Mouse (Mus musculus): ENCODE data around the gene Stox2.
A peak's percentile ranks its signal among the peaks of the same experiment; 100 is the strongest.

The Stox2 gene

DNA sequence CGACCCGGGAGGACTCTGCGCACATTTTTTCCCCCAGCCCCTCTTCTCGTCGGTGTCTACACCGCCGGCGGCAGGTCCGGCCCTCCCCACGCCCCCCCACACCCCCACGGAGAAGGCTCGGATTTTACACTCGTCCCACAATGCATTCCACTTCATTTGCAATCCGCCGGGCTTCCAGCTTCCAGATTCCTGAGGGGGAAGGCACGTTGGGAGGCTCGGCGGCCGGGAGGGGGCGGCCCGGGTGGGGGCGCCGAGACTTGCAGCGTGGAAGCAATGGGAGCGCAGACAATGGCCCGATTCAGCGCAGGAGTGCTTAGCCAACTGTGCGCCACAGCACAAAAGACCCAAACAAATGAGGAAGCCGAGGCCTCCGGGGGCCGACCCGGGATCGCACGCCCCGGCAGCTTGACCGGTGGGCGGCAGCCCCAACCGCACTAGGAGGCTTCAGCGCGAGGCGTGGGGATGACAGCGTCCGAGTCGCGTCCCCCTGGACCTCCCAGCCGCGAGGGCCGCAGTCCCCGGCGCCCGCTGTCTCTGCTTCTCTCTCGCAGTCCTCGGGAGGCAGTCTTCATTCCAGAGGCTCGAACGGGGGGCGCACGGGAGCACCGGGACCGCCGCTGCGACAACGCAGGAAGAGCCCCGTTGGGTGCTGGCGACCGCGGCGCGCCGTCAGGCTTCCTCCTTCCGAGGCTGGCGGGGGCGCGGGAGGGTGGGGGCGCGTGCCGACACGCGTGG lies 157.9 kb downstream of the Stox2 start:
- DNase-seq = peak; percentile 49 to 54

DNA sequence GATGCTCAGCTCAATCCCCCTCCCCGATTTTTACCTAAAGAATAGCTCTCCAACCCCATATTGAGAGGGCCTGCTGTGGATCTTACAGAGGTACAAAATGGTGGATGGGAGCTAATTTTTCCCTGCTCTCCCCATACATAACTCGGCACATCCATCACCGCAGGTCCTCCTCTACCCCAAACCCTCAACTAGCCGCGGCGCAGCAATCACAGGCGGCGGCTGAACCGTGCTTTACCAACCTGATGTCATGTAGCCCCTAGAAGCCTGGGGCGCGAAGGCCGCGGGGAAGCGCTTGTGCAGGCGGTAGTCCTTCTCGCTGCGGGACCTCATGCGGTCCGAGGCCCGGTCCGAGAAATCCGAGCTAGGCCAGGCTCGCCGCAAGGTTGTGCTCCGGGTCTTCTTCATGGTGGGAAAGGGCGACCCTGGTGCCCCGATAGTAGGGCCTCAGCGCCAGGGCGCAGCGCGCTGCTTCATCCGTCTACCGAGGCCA lies 158.5 kb downstream of the Stox2 start:
- DNase-seq = peak; percentile 53 to 61

DNA sequence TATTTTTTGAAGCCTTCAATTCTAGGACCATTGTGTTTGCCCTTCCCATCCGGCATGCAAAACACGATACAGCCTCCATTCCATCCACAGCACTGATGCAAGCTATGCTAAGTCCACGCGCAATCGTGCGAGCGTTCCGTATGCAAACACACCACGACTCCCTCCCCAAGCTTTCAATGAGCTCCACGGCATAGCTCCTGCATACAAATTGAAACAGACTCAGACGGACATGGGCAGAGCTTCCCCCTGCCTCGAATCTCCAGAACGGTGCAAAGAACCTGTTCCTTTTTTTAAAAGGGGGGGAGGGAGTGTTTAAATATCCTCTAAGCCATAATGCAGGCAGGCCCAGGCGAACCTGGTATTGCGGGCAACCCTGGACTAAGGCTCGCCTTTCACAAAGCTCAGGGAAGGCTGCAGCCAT lies 159.0 kb downstream of the Stox2 start:
- DNase-seq = peak; percentile 43 to 58

DNA sequence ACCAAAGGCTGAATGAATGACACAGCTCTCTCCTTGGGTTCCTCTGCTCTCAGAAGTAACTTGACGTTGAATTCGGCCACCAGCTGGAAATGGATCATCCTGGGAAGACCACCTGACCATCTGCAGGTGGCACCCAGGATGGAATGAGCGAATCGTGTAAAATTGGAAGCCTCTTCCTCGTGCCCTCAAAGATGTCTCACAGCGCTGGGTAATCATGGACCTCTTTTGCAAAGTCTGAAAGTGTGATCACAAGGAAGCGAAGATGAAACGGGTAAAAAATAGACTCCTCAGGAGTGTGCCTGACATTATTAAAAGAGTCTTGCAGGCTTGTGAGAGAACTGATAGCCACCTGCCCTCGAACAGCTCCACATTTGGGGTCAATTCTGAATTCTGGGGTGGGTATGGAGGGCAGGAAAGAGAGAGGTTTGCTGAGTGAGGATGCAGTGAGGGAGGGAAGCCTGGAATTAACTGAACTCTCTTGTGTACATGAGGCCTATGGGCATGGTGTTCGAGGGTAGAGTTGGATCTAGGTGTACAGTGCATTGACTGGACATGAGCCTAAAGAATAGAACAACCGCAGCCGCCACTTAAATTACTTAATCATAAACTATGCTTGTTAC lies 160.0 kb downstream of the Stox2 start:
- no peak for DNase-seq

DNA sequence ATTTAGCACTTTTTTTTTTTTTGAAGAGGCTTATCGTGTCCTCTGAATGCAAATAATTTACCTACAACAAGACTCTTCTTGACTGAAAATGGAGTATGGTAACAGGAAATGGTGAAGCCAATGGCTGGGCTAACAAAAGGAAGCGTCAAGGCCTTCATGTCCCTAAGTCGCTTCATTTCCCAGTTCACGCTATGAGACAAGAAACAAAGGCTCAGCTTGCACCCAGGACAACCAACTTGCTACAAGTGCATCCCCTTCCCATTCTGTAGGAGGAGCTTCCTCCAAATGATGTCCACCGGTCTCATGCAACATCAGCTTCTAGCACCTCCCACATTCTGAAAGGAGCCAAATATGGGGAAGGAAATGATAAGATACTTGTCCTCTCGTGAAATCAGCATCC lies 160.7 kb downstream of the Stox2 start:
- DNase-seq = no peak

DNA sequence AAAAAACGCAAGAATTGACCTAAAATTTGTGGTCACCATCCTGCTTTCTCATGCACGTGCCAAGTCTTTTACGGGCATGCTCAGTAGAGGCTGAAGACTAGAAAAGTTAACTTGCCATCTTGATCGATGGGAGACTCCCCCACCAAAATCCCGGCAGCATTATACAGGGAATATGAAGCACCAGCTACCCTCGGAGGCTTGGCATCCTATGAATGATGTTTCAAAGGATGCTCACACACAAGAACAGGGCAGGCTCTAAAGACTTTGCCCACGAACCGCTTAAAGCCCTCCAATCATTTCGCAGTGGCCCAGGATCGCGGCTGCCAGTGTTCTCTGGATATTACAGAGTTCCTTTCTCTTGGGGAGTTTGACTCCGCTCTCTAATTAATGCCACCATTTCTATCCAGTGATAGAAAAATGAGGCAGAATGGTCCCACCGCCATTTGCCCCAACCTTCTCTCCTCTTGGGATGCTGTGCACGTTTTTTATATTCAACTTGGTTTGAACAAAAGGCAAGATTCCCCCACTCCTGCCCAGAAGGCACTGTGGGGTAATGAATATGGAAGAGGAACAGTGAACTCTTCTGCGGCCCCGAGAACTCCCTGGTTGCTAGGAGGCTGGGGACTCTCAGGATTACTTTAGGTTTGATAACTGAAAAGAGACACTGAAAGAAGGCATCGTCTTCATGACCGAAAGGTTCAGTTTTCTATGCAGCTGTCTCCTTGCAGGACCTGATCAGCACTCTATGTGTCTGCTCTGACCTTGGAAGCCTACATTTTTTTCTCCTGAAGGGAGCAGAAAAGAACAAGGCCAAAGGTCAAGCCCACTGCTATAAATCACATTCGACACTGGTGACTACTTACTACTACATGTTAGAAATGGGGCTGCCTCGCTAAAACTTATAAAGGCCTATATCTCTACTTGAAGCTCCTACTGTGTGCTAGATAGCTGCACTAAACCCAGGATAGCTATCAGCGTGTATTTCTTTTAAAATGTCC lies 161.5 kb downstream of the Stox2 start:
- no peak for DNase-seq

DNA sequence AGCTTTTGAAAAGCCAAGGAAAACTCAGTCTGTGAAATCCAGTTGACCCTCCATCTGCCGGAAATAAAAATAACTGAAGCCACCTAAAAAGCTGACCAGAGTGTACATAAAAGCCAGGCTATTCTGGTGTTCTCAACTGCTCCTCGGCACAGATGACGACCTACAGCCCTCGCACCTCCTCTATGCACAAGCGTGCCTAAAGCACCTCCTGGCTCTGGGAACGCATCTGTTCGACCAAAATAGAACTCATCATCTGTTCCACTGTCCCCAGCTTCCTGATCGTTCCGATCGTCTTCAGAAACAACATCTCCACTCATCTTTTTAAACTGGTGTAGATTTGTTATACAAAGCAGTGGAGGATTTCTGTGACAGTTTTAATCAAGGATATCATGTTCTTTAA lies 166.3 kb downstream of the Stox2 start:
- no peak for DNase-seq

DNA sequence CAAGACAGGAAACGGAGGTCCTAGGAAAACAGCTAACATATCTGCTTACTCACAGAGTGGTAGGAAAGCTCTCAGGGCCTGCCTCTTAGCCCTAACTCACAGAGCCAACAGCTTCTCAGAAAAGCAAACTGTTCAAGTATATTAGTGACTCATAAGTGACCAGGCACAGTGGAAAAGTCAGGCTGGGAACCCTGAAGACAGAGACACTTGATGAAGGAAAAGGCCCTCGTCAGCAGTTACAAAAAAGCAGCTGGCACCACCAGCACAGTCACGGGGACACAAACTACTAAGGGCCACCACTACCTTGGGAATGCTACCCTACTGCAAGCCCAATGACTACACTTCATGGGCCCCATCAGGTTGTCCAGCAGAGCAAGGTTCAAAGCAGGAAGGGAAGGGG lies 168.0 kb downstream of the Stox2 start:
- no peak for DNase-seq

DNA sequence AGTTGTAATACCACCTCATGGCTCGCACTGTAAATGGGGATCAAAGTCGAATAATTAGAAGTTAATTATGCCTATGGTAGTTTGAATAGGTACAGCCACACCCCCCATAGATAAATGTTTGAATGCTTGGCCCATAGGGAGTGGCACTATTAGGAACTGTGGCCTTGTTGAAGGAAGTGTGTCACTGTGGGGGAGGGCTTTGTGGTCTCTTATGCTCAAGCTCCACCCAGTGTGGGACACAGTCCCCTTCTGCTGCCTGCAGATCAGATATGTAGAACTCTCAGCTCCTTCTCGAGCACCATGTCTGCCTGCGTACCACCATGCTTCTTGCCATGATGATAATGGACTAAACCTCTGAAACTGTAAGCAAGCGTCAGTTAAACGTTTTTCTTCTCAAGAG lies 177.2 kb downstream of the Stox2 start:
- no peak for DNase-seq

DNA sequence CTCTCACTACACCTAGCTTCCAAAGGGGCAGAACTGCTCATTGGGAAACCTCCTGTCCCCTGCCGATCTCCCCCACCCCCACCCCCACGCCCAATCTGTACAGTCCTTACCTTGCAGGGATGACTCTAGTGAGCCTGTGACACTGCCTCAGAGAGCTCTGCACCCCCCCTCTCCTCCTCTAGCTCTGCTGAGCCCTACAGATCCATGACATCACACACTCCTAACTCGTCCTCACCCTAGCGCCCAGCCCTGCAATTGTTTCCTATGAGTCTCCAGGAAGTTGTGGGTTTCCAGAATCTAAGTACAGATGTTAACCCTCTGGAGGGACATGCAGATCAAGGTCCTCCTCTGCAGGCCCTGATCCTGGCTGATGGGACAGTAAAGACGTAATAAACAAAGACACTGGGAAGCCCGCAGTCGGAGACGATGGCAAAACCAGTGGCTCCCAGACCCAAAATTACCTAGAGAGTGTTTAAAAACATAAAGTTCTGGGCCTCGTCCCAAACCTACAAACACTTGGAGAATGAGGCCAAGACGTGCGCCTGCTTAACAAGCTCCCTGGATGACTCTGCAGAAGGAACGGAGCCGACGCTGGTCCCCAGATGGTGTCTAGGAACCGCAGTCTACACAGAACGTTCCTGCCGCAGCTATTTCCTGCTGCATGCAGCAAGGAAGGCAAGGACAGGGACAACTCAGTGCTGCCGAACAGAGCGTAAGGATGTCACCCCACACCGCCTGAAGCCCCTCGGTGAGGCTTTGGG lies 177.9 kb downstream of the Stox2 start:
- peak; percentile 31 to 32 for DNase-seq

DNA sequence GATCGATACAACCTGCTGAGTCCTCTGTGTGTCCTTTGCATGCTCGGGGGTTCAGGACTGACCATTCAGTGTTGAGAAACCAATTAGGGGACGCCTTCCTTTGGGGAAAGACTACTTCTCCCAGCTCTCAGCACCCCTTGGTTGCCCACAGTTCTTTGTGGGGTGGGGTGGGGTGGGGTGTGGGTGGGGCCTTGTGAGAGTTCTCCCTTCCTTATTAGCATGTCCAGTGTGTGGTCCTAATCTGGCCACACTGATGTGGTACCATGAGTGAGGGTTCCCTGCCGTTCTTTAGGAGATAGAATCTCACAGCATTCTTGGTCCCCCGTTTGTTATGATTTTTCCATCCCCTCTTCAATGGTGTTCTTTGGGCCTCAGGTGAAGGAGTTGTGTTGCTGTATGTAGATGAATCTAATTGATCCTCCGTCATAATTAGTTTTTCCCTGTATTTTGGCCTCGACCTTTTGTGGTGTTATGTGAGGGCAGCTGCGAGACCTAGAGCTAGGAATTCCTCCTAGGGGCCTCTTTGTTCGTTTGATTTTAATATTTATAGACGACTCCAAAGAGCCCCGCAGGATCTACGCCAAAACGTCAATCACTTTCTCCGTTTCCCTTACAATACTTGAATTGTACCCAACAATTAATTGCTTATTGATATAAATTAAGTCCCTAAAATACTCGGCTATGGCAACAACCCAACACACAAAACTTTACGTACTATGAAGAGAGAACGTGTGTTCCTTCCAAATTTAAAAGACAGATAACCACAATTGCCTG lies 182.9 kb downstream of the Stox2 start:
- DNase-seq = no peak

DNA sequence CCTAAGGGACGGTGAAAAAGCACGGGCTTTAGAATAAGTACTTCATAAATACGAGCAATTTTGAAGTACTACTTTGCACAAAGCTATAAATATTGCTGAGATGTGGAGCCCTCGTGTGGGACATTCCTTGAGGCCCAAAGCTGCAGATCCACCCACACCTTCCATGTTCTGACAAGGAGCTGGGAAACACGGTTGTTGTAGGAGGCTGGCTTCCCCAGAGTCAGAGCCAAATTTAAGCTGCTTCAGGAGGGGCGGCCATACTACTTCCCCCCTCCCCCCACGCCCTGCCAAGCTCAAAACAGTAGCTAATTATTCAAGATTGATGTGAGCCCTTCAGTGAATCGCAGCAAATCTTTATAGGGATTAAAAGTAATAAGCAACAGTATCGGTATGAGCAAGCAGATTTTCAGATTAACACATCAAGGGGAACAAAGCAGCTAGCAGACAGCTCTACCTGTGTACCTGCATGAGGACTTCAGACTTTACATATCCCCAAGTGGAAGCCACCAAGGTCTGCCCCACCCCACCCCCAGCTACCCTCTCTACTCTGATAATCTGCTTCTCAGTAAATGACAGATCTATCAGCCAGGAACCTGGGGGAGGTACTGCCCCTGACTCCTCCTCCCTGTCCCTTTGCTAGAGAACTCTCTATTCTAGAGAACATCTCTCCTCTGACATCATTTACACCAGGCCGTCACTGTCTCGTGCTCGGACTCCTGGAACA lies 185.2 kb downstream of the Stox2 start:
- DNase-seq = no peak

DNA sequence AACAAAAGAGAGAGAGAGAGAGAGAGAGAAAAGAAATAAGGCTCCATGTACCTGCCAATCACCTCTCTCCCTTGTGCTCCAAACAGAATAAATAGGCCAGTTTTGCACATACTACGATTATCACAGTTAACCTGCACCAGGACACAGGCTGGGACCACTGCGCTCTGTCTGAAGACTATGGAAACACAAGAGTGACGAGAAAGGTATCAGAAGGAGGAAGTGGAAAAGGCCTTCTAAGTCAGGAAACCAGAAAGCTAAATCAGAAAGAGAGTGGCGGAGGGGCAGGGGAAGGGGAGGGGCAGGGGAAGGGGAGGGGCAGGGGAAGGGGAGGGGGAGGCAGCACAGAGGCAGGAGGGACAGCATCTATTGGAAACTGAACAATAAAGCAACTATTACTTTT lies 195.3 kb downstream of the Stox2 start:
- DNase-seq = no peak

DNA sequence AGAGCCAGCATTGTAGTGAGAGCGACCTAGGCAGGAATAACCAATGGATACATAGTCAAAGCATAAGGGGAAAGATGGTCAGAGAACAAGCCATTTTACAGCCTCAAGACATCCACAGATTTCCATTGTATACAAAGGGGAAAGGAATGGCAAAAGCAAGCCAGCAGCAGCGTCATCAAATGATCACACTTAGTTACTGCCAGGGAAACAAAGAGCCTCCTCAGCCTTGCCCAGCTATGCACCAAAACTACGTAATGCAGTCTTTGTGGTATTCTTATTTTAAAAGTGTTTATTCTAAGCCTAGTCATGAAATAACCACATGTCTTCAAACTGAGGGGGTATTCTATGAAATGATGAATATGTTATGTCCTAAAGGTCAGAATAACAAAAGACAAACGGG lies 201.0 kb downstream of the Stox2 start:
- DNase-seq = no peak

DNA sequence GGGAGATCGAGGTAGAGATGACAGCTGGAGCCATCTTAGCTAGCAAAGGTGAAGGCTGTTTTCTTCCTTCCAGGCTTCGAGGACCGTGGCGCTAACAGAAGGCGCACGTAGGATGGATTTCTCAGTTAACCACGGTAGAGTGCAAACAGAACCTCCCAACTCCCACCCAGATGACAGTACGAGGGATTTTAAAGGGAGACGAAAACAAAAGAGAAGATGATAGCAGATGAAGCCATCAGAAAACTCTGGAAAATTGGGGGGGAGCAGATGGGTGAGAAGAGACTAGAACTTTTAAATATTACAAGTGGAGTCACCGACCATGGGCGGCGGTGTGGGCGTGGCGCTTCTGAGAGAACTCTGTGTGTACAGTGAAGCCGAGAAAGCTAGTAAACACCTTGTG lies 202.0 kb downstream of the Stox2 start:
- no peak for DNase-seq

DNA sequence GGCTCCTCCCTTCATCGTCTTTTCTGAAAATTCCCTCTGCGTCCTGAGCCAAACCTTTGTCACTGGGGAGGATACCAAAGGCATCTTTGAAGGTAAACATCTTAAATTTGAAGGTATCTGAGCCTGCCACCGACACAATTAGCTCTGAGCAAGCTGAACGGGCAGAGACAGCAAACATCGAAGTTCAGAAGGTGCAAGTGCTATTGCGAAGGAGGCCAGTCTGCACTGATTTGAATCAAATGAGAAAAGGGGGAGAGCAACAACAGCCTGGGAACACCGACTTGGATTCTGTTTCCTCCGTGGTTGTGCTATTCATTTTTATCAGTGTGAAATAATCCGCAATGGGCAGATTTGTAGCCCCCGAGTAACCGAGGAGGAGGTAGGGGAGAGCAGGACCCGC lies 202.5 kb downstream of the Stox2 start:
- peak in 1 of 2 experiments; percentile 32 for DNase-seq

DNA sequence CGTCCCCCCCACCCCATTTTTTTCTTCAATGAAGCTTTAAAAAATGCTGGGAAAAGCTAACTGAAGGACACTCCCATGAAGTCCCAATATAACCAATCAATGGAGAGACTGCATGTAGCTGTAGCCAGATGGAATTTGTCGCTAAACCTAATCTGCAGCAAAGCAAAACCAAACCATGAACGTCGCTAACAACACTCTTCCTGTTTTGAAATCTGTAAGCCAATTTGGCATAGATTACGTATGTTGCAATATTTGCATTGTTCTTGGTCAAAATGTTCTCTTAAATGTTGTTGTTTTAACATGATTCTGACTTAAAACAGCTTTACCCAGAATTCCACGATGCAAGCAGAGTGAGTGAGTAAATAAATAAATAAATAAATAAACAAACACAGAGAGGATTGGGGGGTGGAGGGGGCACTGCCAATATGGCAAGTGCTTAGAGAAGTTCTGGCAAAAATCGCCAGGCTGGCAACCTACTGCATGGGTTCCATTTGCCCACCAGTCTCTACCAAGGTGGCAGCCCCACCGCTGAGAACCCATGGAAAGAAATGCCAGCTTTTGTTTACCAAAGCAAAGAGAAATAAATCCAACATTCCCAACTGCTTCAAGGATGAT lies 203.0 kb downstream of the Stox2 start:
- DNase-seq = peak; percentile 30 to 34

DNA sequence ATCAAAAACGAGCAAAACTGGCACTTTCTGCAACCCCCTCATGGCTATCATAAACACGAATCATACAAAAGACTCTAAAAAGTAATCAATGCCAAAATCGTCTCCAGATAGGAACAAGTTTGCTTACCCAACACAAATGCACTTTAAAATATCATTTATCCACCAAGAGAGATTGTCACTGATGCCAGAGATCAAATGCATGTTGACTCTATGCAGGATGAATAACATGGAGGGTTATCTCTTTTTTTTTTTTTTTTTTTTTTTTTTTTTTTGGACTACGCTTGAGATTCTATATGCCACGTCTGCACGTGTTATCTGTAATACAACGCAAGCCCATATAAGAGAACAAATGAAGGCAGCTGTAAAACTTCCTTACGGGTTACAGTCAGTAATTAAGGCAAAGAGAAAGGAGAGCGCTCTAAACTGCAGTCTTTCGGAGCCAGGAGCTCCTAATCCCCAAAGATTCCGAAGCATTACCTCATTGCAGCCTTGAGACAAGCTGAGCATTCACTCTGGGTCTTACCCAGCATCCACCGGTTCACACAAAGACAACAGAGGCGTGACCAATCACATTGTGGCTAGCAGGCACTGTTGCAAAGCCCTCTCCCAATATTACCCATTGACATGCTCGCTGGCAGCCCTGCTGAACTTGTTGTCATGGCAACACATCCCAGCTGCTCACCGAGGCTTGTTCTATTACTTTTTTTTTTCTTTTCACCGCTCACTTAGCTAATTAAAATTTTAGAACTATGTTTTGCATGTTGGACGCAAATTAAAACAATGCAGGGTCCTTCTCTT lies 203.8 kb downstream of the Stox2 start:
- DNase-seq = peak; percentile 71 to 78

DNA sequence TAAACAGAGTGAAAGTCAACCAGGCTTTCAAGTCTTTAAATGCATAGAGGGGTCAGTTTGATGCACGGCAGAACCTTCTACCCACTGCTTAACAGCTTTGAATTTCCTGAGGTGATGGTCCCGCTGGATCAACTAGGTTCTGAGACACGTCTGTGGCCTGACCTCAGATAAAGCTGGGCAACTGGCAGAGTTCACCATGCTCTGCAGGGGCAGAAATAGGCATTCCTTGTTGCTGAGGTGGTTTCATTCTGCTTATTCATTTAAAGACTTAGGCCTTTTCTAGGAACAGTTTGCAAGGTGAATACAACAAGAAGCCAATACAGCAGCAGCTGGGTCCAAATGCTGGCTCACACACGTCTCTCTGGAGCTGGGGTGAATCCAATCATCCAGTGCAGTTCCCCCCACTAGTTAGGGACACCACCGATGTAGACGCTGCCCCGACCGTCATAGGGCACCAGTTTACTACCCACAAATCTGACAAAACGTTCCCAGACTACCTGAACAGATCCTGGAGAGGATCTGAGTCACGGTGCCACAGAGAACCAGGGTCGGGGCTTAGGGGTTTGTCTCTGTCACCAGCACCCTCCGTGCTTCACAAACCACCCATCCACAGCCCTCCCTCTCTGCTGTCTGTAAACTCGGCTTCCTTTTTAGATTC lies 204.6 kb downstream of the Stox2 start:
- DNase-seq = no peak

All from cerebellum, postnatal 36 days (tissue).